Mouse (Mus musculus) thymus, adult 2 months (tissue): Measurements from ENCODE around the gene Bag3. TPM values are rescaled to one million over a fixed set of nuclear protein-coding genes. Genes with fewer than 3 reads are reported as not detected.

Experiments
- DNase-seq: peaks from one replicate; pipeline ENCODE4 v3.0.0; 2021
- H3K27ac ChIP-seq: fragments of 200-500 bp; 2 replicates; pipeline ENCODE4 v1.5.1; 2012; ENCODE audit warnings: low read length, control low read depth; ENCODE audit not compliant: control insufficient read depth, insufficient read depth
- H3K27me3 ChIP-seq: fragments of 200-500 bp; 2 replicates; pipeline ENCODE4 v1.6.1; 2012; ENCODE audit warnings: mild to moderate bottlenecking, low read length, moderate library complexity, mixed read lengths; ENCODE audit not compliant: control insufficient read depth, insufficient read depth
- H3K36me3 ChIP-seq: fragments of 200-500 bp; 2 replicates; pipeline ENCODE4 v1.6.1; 2012; ENCODE audit warnings: mild to moderate bottlenecking, low read length, moderate library complexity; ENCODE audit not compliant: control insufficient read depth, insufficient read depth
- H3K4me1 ChIP-seq: fragments of 200-500 bp; replicated peaks from 2 replicates; pipeline ENCODE4 v1.6.1; 2012; ENCODE audit warnings: low read length; ENCODE audit not compliant: control insufficient read depth, insufficient read depth
- H3K4me3 ChIP-seq: fragments of 200-500 bp; 2 replicates; pipeline ENCODE4 v1.5.1; 2012; ENCODE audit warnings: mild to moderate bottlenecking, low read length, control low read depth, moderate library complexity; ENCODE audit not compliant: control insufficient read depth, insufficient read depth
- CTCF ChIP-seq: fragments of 200-500 bp; IDR thresholded peaks from 2 replicates; pipeline ENCODE4 v1.5.1; 2012; ENCODE audit warnings: mild to moderate bottlenecking, control low read depth, low read length, moderate library complexity, borderline replicate concordance; ENCODE audit not compliant: control insufficient read depth, poor library complexity, insufficient read depth; ENCODE audit errors: extremely low read depth
- POLR2A ChIP-seq: fragments of 200-500 bp; IDR thresholded peaks from 2 replicates; pipeline ENCODE4 v1.6.1; 2012; ENCODE audit warnings: mild to moderate bottlenecking, low read length, control low read depth, moderate library complexity; ENCODE audit not compliant: control insufficient read depth, poor library complexity, insufficient read depth; ENCODE audit errors: extremely low read depth
- WGBS: fragments of 180-500 bp; shearing (Covaris S2); methylation state at CpG from one replicate; pipeline ENCODE4 v1.1.7; 2018; 5-methylcytosine and 5-hydroxymethylcytosine counted together
- polyA plus RNA-seq: library from polyadenylated mRNA; depleted of rRNA; stranded (reverse); fragments of >200 nt; gene quantifications from 2 replicates; pipeline ENCODE4 v1.2.3, GENCODE M21; 2012

Gene Bag3
- polyA plus RNA-seq, 1 experiment, result 19.1 TPM

- no peaks in the 10 kb centered on the region for H3K4me1 ChIP-seq
- no peak for TF ChIP-seq POLR2A
- TF ChIP-seq CTCF, result no peak
- no peaks in the 10 kb centered on the region for H3K27me3 ChIP-seq
- no peaks in the 10 kb centered on the region for H3K36me3 ChIP-seq
- no peak overlapping the region for H3K4me3 ChIP-seq
- no peak overlapping the region for H3K27ac ChIP-seq
- no peak for DNase-seq
- 88% methylated on average over 6 of the region's 6 CpGs for WGBS
Measured at GRCm38 (mm10) chr7:128532441-128533166, 9.2 kb downstream of the Bag3 start.

DNA sequence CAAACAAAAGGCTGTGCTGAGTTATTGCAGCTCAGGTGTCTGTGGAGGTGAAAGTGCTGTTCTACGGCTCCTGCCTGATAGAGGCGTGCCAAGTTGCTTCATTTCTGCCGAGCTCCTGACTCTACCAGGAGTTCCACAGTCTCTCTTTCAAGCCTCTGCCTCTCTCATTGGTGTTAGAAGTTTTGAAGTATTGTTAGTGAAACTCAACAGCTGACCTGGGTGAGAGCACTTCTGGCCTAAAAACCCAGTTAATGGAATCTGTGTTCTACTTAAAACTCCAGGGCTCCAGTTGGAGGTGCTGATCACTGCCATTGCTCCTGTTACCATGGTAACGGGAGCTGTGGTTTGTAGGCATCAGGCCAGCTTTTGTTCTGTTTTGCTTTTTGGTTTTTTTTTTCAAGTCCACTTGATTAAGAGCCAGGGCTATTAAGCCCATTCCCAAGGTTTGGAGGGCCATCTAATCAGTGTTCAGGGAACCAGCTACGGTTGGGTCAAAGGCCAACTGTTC lies 11.6 kb downstream of the Bag3 start:
- no peak for DNase-seq
- Histone ChIP-seq H3K4me1 (no peaks in the 10 kb centered on the region), H3K27ac (no peak overlapping the region), H3K27me3 (no peaks in the 10 kb centered on the region), H3K36me3 (no peaks in the 10 kb centered on the region), H3K4me3 (no peak overlapping the region)
- TF ChIP-seq CTCF (no peak), POLR2A (no peak)
- whole genome bisulfite sequencing, result 93% methylated on average over 5 of the region's 5 CpGs

- no peaks in the 10 kb centered on the region for H3K36me3 ChIP-seq
- TF ChIP-seq CTCF, result no peak
- no peak for TF ChIP-seq POLR2A
- H3K27ac ChIP-seq, result no peak overlapping the region
- WGBS, result 88% methylated on average over 3 of the region's 3 CpGs
- no peaks in the 10 kb centered on the region for H3K27me3 ChIP-seq
- H3K4me3 ChIP-seq, result no peak overlapping the region
- H3K4me1 ChIP-seq, result no peaks in the 10 kb centered on the region
- no peak for DNase-seq
Measured at GRCm38 (mm10) chr7:128536074-128536473, 12.7 kb downstream of the Bag3 start.

- TF ChIP-seq POLR2A, result no peak
- no peak for TF ChIP-seq CTCF
- no peak for DNase-seq
- Histone ChIP-seq H3K27ac (no peak overlapping the region), H3K27me3 (no peaks in the 10 kb centered on the region), H3K36me3 (no peaks in the 10 kb centered on the region), H3K4me3 (no peak overlapping the region), H3K4me1 (no peaks in the 10 kb centered on the region)
- WGBS, result 92% methylated on average over 4 of the region's 4 CpGs
Measured at GRCm38 (mm10) chr7:128537676-128538075, 14.3 kb downstream of the Bag3 start.

- no peak for DNase-seq
- no peaks in the 10 kb centered on the region for H3K27me3 ChIP-seq
- no peak overlapping the region for H3K4me3 ChIP-seq
- 89% methylated on average over 4 of the region's 4 CpGs for WGBS
- H3K27ac ChIP-seq, result no peak overlapping the region
- H3K4me1 ChIP-seq, result no peaks in the 10 kb centered on the region
- TF ChIP-seq POLR2A (no peak), CTCF (no peak)
- H3K36me3 ChIP-seq, result no peaks in the 10 kb centered on the region
Measured at GRCm38 (mm10) chr7:128538196-128538595, 14.8 kb downstream of the Bag3 start.

DNA sequence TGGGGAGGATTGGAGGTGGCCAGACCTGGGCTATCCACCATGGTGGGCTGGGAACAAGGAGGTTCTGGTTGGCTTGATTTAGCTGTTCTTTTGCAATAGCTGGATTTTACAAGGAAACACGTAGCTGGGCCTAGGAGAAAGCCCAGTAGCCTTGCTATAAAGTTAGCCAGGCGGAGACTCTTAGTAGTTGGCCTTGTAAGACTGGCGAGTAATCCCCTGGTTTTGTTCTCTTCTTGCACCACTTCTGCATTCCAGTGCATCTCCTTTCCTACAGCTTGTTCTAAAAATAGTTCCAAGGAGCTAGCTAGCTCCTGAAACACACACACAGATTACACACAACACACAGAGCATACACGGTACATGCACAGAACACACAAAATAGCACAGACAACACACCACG lies 15.4 kb downstream of the Bag3 start:
- H3K27me3 ChIP-seq, result no peaks in the 10 kb centered on the region
- H3K4me1 ChIP-seq, result no peaks in the 10 kb centered on the region
- no peak for DNase-seq
- TF ChIP-seq POLR2A (no peak), CTCF (no peak)
- WGBS, result 89% methylated on average over 5 of the region's 5 CpGs
- no peak overlapping the region for H3K4me3 ChIP-seq
- no peak overlapping the region for H3K27ac ChIP-seq
- no peaks in the 10 kb centered on the region for H3K36me3 ChIP-seq
